Mouse (Mus musculus) kidney, postnatal 10 days (tissue): ENCODE results near the gene Bag1.
"Not testable (repeated sequence)": the region's sequence is repeated elsewhere in the genome, so short reads cannot be mapped to it uniquely, and the experiment has no call there.

Experiments
- DNase-seq: peaks from one replicate; pipeline ENCODE4 v3.0.0; 2021; ENCODE audit warnings: mixed read lengths

The Bag1 gene

DNA sequence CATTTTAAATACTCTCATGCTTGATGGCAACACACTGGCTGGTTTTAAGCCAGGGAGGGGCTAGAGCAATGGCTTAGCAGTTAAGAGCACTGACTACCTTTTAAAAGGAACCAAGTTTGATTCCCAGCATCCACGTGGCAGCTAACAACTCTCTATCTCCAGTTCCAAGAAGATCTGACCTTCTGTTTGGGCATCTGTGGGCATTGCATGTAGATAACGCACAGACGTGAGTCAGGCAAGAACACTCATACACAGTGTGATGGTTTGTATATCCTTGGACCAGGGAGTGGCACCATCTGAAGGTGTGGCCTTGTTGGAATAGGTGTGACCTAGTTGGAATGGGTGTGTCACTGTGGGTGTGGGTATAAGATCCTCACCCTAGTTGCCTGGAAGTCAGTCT lies 13.7 kb downstream of the Bag1 start:
- not testable (repeated sequence) for DNase-seq

DNA sequence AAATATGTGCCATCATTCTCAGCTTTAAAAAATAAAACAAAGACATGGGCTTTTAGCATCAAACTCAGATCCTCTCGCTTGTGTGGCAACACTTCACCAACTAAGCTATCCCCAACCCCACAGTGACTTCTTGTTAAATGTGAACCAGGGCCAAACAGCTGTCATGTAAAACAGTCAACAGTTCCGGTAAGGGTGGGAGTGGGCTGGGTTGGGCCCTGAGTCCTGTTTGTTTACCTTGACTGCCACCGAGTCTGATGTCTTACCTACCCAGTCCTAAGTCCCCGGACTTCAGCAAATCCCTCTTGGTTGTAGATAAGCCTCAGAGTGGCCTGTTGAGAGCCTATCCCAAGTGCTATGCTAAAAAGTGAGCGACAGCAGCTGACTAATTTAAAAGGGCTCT lies 14.4 kb downstream of the Bag1 start:
- no peak for DNase-seq

GRCm38 (mm10) chr4:40929046-40929445 lies 19.0 kb downstream of the Bag1 start:
- DNase-seq, result no peak

DNA sequence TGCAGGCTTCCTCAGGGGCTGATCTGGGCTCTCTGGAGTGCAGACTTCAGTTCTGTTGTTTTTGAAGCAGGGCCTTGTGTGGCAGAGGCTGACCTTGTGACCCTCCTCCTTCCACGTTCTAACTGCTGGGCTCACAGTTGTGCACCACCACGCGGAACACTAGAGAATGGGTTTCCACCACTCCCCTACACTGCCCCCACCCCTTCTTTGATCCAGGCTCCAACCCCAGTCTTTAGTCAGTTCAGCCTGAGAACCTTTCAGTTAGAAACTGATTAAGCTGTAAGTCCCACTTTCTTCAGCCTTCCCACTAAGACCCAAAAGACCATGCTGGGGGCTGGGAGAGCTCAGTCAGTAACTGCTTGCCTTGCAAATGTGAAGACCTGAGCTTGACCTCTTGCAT lies 22.5 kb downstream of the Bag1 start:
- DNase-seq, result no peak

DNA sequence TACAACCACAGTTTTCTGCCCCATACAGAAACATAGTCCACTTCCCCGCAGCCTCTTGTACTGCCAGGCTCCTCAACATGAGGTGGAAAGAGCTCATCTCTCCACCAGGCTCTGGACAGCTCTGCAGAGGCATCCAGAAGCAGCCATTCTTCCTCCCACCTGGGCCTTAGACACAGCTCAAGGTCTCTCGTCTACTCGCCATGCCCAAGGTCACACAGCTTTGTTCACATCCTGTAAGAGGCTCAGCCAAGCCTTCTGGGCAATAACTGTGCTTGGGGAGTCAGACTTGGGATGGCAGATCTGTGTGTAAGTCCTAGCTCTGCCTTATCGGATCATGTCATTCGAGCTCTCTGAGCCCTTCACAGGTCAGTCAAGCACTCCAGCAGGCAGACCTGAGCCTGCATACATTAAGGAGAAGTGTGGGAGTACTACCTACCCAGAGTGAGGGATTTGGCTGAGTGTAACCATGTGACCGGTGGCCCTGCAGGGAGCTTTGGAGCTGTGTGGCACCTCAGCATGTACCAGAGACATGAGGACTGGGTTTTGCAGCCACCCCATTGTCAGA lies 24.9 kb downstream of the Bag1 start:
- peak; percentile 23 for DNase-seq

DNA sequence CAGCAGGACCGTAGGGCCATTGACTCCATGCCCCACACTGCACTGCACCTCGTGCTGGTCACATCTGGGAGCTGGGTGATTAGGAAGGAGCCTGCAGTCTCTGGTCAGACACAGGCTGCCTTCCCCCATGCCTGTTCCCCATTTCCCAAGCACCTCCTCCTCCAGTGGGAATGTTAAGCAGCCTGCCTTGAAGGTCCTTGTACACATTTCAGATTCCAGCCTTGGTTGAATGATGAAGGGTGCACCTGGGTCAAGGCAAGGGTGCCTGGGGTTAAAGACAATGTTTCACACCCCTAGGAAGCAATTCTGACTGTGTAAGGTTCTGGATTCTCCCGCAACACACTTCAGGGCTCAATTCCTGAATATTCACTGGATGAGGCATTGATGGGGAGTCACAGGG lies 26.8 kb downstream of the Bag1 start:
- DNase-seq, result no peak

DNA sequence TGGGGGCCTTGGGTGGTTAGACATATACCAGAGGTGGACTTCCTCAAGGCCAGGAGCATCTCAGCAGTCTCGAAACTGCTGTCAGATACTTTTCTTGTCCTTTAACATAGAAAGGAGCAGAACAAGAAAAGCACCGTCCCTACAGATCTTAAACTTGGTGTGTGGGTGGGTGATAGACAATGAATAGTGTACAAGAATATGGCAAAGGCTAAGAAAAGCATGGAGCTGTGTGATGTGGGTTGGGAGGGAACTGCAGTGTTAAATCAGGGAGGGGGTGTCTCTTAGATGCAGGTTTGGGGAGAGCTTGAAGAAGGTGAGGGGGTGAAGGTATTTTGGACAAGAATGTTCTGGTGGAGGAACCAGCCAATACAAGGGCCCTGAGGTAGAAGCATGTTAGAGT lies 27.5 kb downstream of the Bag1 start:
- no peak for DNase-seq

DNA sequence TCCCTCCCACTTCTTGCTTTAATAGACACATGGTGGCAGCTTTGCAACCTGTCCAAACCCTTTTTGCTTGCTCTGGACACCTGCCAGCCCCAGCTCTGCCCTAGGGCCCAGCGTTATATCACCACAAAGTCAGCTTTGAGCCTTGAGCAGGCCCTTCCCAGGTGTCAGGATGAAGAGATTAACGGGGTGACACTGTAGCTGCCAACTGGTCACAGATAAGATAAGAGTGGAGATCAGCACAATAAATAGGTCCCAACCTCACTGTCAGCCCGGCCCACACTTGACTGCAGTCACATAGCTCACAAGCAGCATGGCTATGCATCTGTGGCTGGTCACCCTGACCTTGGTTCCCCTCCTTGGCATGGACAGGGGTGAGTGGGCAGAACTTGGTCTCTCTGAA lies 28.3 kb downstream of the Bag1 start, which contains the start of gene Spink4:
Spink4 (plus strand) TSS at position 268 of the 400 bp plus-strand sequence.
- peak; percentile 47 for DNase-seq

- no peak for DNase-seq
Measured at GRCm38 (mm10) chr4:40916592-40917155, 31.4 kb downstream of the Bag1 start.

DNA sequence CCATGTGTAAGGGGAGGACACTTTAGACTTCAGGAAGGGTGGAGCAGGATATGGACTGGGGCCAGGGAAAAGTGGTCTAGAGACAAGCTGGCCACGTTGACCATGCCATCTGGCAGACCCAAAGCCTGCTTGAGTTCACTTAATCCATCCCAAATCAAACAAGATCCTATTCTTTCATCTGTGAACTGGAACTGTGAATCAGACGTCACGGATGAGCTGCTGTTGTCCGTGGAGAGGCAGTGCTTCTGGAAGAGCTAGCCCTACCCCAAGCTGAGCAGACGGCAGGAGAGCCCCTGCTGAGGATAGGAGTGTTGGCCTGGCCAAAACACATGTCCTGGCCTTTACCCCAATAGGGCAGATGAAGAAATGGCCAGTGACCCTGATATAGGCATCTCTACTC lies 32.1 kb downstream of the Bag1 start:
- no peak for DNase-seq

DNA sequence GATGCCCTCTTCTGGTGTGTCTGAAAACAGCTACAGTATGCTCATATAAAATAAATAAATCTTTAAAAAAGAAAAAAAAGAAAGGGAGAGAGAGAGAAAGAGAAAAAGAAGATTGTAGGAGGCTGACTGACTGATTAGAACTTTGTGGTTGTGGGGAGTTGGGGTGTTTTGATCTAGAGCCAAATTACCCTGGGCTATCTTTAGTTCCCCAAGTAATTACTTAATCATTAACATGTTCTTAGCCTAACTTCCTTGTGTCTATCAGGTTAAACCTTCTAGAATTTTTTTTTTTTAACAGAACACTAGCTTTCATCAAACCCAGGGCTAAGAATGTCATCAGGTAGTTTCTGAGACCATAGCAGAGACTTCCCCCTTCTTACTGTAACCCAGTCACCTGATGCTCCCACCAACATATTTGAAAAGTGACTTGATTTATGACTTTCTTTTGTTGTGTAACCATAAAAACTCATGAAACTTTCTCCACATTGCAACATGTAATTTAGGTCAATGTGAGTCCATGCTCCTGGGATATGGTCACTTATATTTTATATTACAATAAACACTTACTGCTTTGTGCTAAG lies 33.7 kb downstream of the Bag1 start:
- DNase-seq, result no peak

DNA sequence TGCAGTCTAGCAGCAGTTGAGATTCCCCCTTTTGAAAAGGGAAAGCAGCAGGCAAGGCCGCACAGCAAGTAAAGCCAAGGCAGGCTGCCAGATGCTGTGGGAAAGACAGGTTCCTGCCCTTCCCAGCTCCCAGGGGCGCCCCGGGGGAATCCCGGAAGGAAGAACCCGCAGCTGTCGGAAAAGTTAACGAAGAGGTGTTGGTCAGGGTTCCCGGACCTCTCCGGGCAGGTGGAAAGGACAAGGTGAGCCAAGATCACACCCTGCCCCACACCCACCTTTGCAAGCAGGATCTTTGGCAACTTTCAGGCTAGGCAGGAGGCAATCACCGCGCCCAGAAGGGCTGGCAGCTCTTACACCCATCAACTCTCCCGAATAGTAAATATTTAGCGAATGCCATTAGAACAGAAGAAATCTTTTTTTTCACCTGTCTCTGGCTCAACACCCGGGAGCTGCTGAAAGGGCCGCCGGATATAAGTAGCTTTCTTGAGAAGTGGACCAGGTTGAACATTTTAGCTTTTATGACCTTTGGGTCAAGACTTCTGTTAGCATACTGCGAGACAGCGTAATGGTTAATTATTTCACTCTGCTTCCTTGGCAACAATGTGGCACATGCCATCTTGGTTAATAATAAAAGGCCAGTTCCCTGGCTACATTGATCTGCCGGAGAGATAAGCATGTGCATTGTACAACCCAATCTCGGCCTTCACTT lies 39.7 kb downstream of the Bag1 start:
- peak; percentile 77 for DNase-seq

- DNase-seq, result peak; percentile 25
Measured at GRCm38 (mm10) chr4:40906298-40906697, 41.8 kb downstream of the Bag1 start.

GRCm38 (mm10) chr4:40900612-40901011 lies 47.5 kb downstream of the Bag1 start:
- no peak for DNase-seq

DNA sequence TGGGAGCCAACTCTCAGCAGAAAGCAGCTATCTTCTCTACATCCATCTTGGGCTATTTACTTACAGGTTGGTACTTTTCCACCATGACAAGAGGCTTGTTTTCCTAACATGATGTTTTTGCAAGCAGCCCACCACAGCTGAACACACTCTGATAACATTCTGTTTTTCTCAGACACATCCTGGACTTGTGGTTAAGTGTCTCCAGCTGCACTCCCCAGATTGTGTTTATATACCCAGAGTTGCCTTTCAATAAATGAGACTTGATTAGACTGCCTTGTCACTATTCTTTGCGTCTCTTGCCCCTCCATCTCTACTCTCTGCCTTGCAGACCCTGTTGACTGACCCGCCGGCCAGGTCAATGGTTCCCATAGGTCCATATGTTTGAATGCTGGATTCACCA lies 48.0 kb downstream of the Bag1 start:
- DNase-seq, result no peak

GRCm38 (mm10) chr4:40899264-40899663 lies 48.8 kb downstream of the Bag1 start:
- no peak for DNase-seq

- no peak for DNase-seq
Measured at GRCm38 (mm10) chr4:40898476-40899044, 49.5 kb downstream of the Bag1 start.

DNA sequence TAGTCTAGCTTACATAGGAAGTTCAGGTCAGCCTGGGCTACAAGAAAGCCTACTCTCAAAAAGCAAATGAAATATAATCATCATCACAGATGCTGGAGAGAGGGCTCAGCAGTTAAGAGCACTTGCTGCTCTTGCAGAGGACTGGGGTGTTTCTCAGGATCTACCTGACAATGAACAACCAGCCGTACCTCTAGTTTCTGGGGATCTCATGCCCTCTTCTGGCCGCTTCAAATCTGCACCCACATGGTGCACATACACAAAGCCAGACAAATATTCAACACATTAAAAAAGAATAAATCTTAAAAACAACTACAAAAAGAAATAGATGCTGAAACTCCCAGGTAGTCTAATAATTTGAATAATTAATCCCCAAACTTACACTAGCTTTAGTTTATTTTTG lies 52.4 kb downstream of the Bag1 start:
- DNase-seq, result no peak

DNA sequence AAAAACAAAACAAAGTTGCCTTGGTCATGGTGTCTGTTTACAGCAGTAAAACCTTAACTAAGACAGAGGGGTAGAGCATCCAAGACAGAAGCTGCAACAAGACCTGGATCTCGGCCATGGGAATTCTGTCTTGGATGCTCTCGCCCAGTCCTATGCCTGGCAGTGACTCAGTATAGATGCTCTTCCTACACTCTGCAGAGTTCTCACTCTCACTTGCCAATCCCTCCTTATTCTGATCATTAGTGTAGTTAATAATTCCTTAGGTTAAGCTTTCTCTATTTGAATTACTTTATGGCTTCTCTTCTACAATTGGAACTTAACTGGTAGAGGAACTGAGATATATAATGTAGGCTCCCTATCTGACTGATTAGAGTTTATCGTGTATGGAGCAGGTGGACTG lies 53.0 kb downstream of the Bag1 start:
- no peak for DNase-seq

DNA sequence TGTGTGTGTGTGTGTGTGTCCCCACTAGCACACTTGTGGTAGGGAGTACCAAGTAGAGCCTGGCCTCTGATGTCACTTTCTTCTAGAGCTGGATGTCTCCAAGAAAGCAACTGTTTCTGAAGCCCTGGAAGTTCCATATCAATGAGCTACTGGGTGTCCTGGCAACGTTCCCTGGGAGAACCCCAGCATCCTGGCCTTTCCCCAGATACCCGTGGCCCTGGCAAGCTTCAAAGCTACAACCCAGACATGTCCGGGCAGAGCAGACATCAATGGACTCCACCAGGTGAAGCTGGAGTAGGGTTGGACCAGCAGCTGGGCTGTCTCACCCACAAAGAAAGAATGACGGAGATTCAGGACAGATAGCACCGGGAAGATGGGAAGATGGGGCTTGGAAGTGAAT lies 56.9 kb downstream of the Bag1 start:
- DNase-seq, result no peak

DNA sequence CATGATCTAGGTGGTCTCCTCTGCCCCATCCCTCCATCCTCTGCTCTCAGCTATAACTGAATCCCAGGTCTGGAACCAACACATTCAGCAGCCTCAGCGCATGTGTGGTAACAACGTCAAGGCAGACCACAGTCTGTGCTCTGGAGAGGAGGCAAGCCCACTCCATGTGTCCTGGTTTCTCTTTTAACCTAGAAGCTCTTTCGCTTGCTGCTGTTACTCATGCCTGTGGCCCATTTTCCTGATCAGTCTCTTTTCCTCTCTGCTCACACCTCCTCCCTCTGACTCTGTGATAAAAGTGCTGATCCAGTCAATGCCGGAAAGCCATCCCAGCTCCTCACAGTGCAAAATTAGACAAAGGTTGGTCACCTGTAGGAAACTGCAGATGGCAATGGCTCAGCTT lies 58.1 kb downstream of the Bag1 start:
- no peak for DNase-seq

GRCm38 (mm10) chr4:40889252-40889651 lies 58.8 kb downstream of the Bag1 start:
- DNase-seq, result no peak

- no peak for DNase-seq
Measured at GRCm38 (mm10) chr4:40888839-40889238, 59.3 kb downstream of the Bag1 start.
